Mouse (Mus musculus): ENCODE results near the gene Ccdc24.
A peak's percentile ranks its signal among the peaks of the same experiment; 100 is the strongest.

GRCm38 (mm10) chr4:117834845-117835530, 37.4 kb downstream of the Ccdc24 start:
- TF ChIP-seq CTCF (IDR thresholded peaks at IDR 0.05; ENCODE audit: control insufficient read depth, insufficient read depth, low read length), result no peak
- TF ChIP-seq POLR2A (IDR thresholded peaks at IDR 0.05; ENCODE audit: borderline replicate concordance, control insufficient read depth, low read depth, low read length), result peak; percentile 70; the same call in 1 of the 2 replicates
